Mouse (Mus musculus) liver, embryonic 16.5 days (tissue): ENCODE results near the gene 4930558C23Rik. TPM values are rescaled to one million over a fixed set of nuclear protein-coding genes. Genes with fewer than 3 reads are reported as not detected.
"Not testable (repeated sequence)": the region's sequence is repeated elsewhere in the genome, so short reads cannot be mapped to it uniquely, and the experiment has no call there.

Experiments
- ATAC-seq: fragments of 200-750 bp; cut with Nextera tagmentation; 2 replicates; pipeline ENCODE4 v1.8.0; 2017; ENCODE audit warnings: low read depth, mild to moderate bottlenecking, moderate number of reproducible peaks, moderate library complexity
- H3K27ac ChIP-seq: fragments of 300-500 bp; sonication (generic); 2 replicates; pipeline ENCODE4 v1.5.1; 2014; ENCODE audit warnings: mild to moderate bottlenecking, low read length
- H3K27me3 ChIP-seq: fragments of 300-500 bp; sonication (generic); 2 replicates; pipeline ENCODE4 v1.6.1; 2014; ENCODE audit warnings: low read depth, low read length, mixed read lengths; ENCODE audit not compliant: control insufficient read depth, insufficient read depth
- H3K36me3 ChIP-seq: fragments of 300-500 bp; sonication (generic); 2 replicates; pipeline ENCODE4 v1.6.1; 2014; ENCODE audit warnings: mild to moderate bottlenecking; ENCODE audit not compliant: control insufficient read depth, insufficient read depth
- H3K4me1 ChIP-seq: fragments of 300-500 bp; sonication (generic); 2 replicates; pipeline ENCODE4 v1.6.1; 2014; ENCODE audit warnings: low read depth, low read length, mixed read lengths; ENCODE audit not compliant: control insufficient read depth
- H3K4me2 ChIP-seq: fragments of 300-500 bp; sonication (generic); 2 replicates; pipeline ENCODE4 v1.6.1; 2014; ENCODE audit warnings: low read depth, low read length, mixed read lengths
- H3K4me3 ChIP-seq: fragments of 300-500 bp; sonication (generic); 2 replicates; pipeline ENCODE4 v1.5.1; 2014; ENCODE audit warnings: low read depth, mild to moderate bottlenecking, low read length
- H3K9ac ChIP-seq: fragments of 300-500 bp; sonication (generic); 2 replicates; pipeline ENCODE4 v1.6.1; 2014; ENCODE audit warnings: low read depth, low read length
- H3K9me3 ChIP-seq: fragments of 300-500 bp; sonication (generic); replicated peaks from 2 replicates; pipeline ENCODE4 v1.6.1; 2016; ENCODE audit warnings: low read length; ENCODE audit not compliant: control insufficient read depth
- WGBS: fragments of 180-500 bp; shearing (Covaris S2); extraction: QIAGEN DNeasy Blood & Tissue Kit; methylation state at CpG from one replicate; pipeline ENCODE4 v1.1.7; 2014; ENCODE audit not compliant: insufficient replicate concordance; 5-methylcytosine and 5-hydroxymethylcytosine counted together
- polyA plus RNA-seq: library from polyadenylated mRNA; unstranded; fragments of >200 nt; fragmentation: Nextera tagmentation; extraction: Ambion mirVana; gene quantifications from 2 replicates; pipeline ENCODE4 v1.2.1, GENCODE M21; 2015

Gene 4930558C23Rik
- polyA plus RNA-seq, 1 experiment from 2014 or later, result not detected

GRCm38 (mm10) chr3:95434136-95434982, 31.7 kb upstream of the 4930558C23Rik start, which contains the start of gene Arnt:
TSS of gene Arnt (plus strand) at chr3:95434388.
- no peaks in the 10 kb centered on the region for H3K9me3 ChIP-seq

GRCm38 (mm10) chr3:95433301-95433915, 30.8 kb upstream of the 4930558C23Rik start:
- Histone ChIP-seq H3K36me3 (peaks cover 6% of the 10 kb centered on the region), H3K4me1 (peaks cover 6% of the 10 kb centered on the region), H3K4me2 (peak overlapping the region; percentile 54), H3K27me3 (no peaks in the 10 kb centered on the region; the same call in 1 of the 2 replicates), H3K9me3 (no peaks in the 10 kb centered on the region), H3K4me3 (peak overlapping the region; percentile 83), H3K27ac (peak overlapping the region; percentile 16), H3K9ac (peak overlapping the region; percentile 20)
- no peak for ATAC-seq
- WGBS, result 58% methylated on average over 10 of the region's 10 CpGs

More at GRCm38 (mm10) chr3:95434136-95434982, 31.7 kb upstream of the 4930558C23Rik start, which contains the start of gene Arnt:
- Histone ChIP-seq H3K27me3 (no peaks in the 10 kb centered on the region; the same call in 1 of the 2 replicates), H3K36me3 (peaks cover 6% of the 10 kb centered on the region), H3K4me1 (peaks cover 6% of the 10 kb centered on the region), H3K4me3 (peak within 1 kb of the TSS; percentile 83), H3K4me2 (peak within 1 kb of the TSS; percentile 70), H3K27ac (peak within 1 kb of the TSS; percentile 94), H3K9ac (peak within 1 kb of the TSS; percentile 93)
- under 1% methylated on average over 47 of the region's 47 CpGs for WGBS
- peak; percentile 99 for ATAC-seq

DNA sequence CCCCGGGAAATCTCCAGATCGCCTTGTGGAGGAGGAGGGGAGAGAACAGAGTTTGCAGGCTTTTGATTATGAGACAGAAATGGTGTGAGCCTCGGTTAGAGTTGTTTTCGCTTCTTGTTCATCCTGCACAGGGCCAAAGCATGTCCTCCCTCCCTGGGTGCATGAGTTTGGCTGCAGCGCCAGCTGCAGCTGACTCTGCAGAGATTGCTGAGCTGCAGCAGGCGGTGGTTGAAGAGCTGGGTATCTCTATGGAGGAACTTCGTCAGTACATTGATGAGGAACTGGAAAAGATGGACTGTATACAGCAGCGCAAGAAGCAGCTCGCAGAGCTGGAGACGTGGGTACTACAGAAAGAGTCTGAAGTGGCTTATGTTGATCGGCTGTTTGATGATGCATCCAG, 25.8 kb upstream of the 4930558C23Rik start:
- H3K36me3 ChIP-seq, H3K4me1 ChIP-seq, H3K9ac ChIP-seq, ATAC-seq, H3K27ac ChIP-seq, H3K9me3 ChIP-seq, H3K4me2 ChIP-seq, H3K4me3 ChIP-seq, H3K27me3 ChIP-seq: not testable (repeated sequence)
- 60% methylated on average over 1 of the region's 11 CpGs for WGBS

DNA sequence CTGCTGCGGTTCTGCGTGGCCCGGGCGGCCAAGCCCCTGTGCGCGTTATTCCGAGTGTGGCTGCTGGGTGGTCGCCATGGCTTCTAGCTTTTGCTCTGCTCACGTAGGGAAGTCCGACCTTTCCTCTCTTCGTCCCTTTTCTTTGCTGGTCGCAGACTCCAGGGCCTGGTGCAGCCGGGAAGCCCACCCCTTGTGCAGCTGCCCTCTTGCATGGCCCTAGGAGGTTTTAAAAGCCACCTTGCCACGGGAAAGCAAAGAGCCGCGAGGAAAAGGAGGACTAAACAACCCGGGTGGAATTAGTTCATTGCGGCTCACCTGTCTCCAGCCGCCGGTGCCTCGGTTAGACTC, 25.2 kb upstream of the 4930558C23Rik start:
- H3K27ac ChIP-seq, H3K4me1 ChIP-seq, H3K27me3 ChIP-seq, H3K9me3 ChIP-seq, H3K36me3 ChIP-seq, H3K9ac ChIP-seq: not testable (repeated sequence)
- ATAC-seq, result 0 out of 2 replicates have a peak, but pooled peaks have one; percentile 7
- Histone ChIP-seq H3K4me2 (peak overlapping the region; percentile 55), H3K4me3 (peak overlapping the region; percentile 38)
- WGBS, result 16% methylated on average over 14 of the region's 21 CpGs

GRCm38 (mm10) chr3:95427117-95427890, 24.7 kb upstream of the 4930558C23Rik start:
- H3K27ac ChIP-seq, H3K27me3 ChIP-seq, H3K36me3 ChIP-seq, H3K4me1 ChIP-seq, H3K9me3 ChIP-seq, H3K9ac ChIP-seq: not testable (repeated sequence)
- WGBS, result 29% methylated on average over 6 of the region's 33 CpGs
- Histone ChIP-seq H3K4me2 (peak overlapping the region; percentile 55), H3K4me3 (peak overlapping the region; percentile 38)
- peak; percentile 50 for ATAC-seq

DNA sequence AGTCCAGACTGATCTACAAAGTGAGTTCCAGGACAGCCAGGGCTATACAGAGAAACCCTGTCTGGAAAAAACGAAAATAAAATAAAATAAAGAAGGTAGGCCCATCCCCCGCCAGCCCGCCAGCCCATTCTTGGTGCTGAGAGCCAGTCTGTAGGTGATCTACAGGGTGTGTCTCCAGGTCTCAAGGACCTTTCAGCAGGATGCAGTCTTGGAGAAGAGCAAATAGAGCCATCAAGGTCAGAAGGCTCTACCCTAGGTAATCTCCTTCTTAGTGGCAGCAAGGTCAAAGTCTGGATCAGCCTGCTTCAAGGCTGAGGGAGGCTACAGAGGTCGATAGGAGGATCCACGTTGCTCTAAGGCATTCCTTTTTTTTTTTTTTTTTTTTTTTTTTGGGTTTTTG, 23.8 kb upstream of the 4930558C23Rik start:
- 71% methylated on average over 5 of the region's 5 CpGs for WGBS
- not testable (repeated sequence) for H3K4me2 ChIP-seq, H3K4me3 ChIP-seq, H3K9ac ChIP-seq, H3K27me3 ChIP-seq, H3K36me3 ChIP-seq, ATAC-seq, H3K9me3 ChIP-seq, H3K27ac ChIP-seq, H3K4me1 ChIP-seq

- H3K9ac ChIP-seq, result no peak overlapping the region
- H3K4me3 ChIP-seq, result no peak overlapping the region
- 68% methylated on average over 6 of the region's 6 CpGs for WGBS
- H3K4me2 ChIP-seq, result no peak overlapping the region
- no peaks in the 10 kb centered on the region for H3K36me3 ChIP-seq
- peaks cover 4% of the 10 kb centered on the region; the same call in 1 of the 2 replicates for H3K9me3 ChIP-seq
- no peaks in the 10 kb centered on the region for H3K4me1 ChIP-seq
- no peak overlapping the region for H3K27ac ChIP-seq
- no peaks in the 10 kb centered on the region for H3K27me3 ChIP-seq
- no peak for ATAC-seq
Measured at GRCm38 (mm10) chr3:95417866-95418265, 15.2 kb upstream of the 4930558C23Rik start.

DNA sequence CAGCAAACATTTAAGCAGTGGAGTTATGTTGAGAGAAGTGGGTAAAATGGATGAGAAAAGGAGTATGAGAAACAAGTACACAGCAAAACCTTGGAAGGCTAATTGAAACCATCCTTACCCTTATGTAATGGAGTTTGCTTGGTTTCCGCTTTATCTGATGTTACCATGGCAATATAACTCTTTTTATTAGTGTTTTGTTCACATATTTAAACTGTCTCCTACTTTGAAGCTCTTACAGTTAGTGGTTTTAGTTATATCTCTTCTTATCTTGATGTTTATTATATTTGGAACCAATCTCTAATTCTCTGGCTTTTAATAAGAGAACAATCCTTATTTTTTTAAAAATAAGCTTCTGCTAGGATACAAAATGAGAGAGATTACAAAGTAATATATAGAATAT, 9.6 kb upstream of the 4930558C23Rik start:
- Histone ChIP-seq H3K27ac (no peak overlapping the region), H3K9ac (no peak overlapping the region), H3K36me3 (no peaks in the 10 kb centered on the region), H3K27me3 (no peaks in the 10 kb centered on the region), H3K4me3 (no peak overlapping the region), H3K4me2 (no peak overlapping the region), H3K9me3 (no peaks in the 10 kb centered on the region), H3K4me1 (no peaks in the 10 kb centered on the region)
- ATAC-seq, result no peak
- WGBS, result 51% methylated on average over 1 of the region's 1 CpGs
